Mouse (Mus musculus): ENCODE measurements around the gene Zfp995.
A peak's percentile ranks its signal among the peaks of the same experiment; 100 is the strongest.
"Not testable (repeated sequence)": the region's sequence is repeated elsewhere in the genome, so short reads cannot be mapped to it uniquely, and the experiment has no call there.

Gene Zfp995

GRCm38 (mm10) chr17:21909456-21910052 is at the start of gene Zfp995:
TSS of gene Zfp995 (minus strand) at chr17:21909926.
- peak; percentile 38 to 65 for DNase-seq (ENCODE audit: low spot score in 2 of 2)

GRCm38 (mm10) chr17:21909039-21909438 is 687 bp downstream of the Zfp995 start:
- DNase-seq (ENCODE audit: low spot score in 2 of 2) = peak in 1 of 2 experiments; percentile 7

- DNase-seq (ENCODE audit: low spot score in 2 of 2) = no peak
Measured at GRCm38 (mm10) chr17:21871256-21871655, 38.5 kb downstream of the Zfp995 start.

- DNase-seq (ENCODE audit: low spot score in 2 of 2) = not testable (repeated sequence)
Measured at GRCm38 (mm10) chr17:21846322-21846582, 63.5 kb downstream of the Zfp995 start.

DNA sequence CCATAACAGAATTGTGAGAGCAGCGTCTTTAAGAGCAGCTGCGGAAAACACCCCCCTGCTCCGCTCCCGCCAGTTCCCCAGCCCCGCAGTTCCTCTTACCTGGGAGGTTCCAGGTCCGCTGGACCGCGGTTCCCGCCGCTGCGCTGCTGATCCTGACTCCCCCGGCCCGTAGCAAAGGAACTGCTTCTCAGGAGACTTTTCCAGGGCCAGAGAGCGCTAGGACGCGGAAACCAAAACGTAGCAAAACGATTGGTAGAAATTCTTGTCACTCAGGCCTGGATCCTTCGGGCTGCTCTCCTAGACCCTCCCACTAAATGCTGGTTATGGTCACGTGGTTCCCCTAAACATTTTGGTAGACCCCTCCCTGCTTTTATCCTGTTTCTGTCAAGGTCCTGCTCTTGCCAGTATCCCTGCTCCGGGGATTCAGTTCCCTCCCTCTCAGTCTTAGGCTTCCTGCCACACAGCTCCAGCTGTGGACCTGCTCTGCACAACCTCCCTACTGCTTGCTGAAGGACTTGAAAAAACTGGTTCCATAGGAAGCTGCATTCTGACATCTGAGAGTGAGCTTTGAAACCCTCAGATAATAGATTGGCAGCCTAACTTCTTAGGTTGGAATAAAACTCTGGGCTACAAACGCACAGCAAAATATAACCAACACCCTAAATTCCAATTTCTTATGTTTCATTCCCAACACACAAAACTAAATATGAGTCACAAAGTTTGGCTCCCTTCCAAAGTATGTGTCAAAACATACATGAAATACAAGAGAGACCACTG is 64.0 kb downstream of the Zfp995 start, which contains the start of gene Zfp820:
Gene Zfp820 (minus strand): TSS at position 228 of the 777 bp plus-strand sequence.
- peak; percentile 27 to 53 for DNase-seq (ENCODE audit: low spot score in 2 of 2)

GRCm38 (mm10) chr17:21838510-21838909 is 71.2 kb downstream of the Zfp995 start:
- no peak for DNase-seq (ENCODE audit: low spot score in 2 of 2)
